Mouse (Mus musculus): Measurements from ENCODE around the gene Ndufs7. TPM values are rescaled to one million over a fixed set of nuclear protein-coding genes. Genes with fewer than 3 reads are reported as not detected.

The Ndufs7 gene
- total and polyA plus RNA-seq, 3 experiments, result 154 to 282 (median 222) TPM

GRCm38 (mm10) chr10:80226071-80226415, 22.9 kb upstream of the Ndufs7 start:
- dilution Hi-C loops (cut with MboI; ENCODE audit: extremely low pct_ligation_motif_present, extremely low pct_unique_long_range_greater_than_20kb, low sequenced_read_pairs) (no loop called here), in situ Hi-C loops (cut with MboI; ENCODE audit: low pct_ligation_motif_present, low pct_unique_long_range_greater_than_20kb, low sequenced_read_pairs) (no loop called here)
- Histone ChIP-seq H3K36me3 (replicated peaks in 1 of 2; ENCODE audit: control insufficient read depth in 1 of 2, insufficient read depth in 1 of 2, low read length in 1 of 2) (peaks cover 12 to 33% of the 10 kb centered on the region in 2 experiments), H3K4me1 (ENCODE audit: control insufficient read depth in 1 of 2, insufficient read depth in 2 of 2) (peaks cover 6 to 18% of the 10 kb centered on the region in 2 experiments), H3K4me3 (replicated peaks in 1 of 3; ENCODE audit: low read depth in 2 of 3, low read length in 2 of 3, poor library complexity in 1 of 3) (peak overlapping the region; percentile 41 to 84 (median 51)), H3K27ac (ENCODE audit: insufficient read depth, low read depth) (no peak overlapping the region), H3K9me3 (replicated peaks; ENCODE audit: low read length) (no peaks in the 10 kb centered on the region), H3K4me2 (ENCODE audit: insufficient read depth, low read depth, poor library complexity, severe bottlenecking) (peak overlapping the region; percentile 33), H3K27me3 (replicated peaks) (peaks cover 12% of the 10 kb centered on the region), H3K79me2 (replicated peaks; ENCODE audit: control insufficient read depth, extremely low read depth, insufficient read depth, poor library complexity, severe bottlenecking) (no peaks in the 10 kb centered on the region; the same call in 1 of the 2 replicates), H3K9ac (ENCODE audit: insufficient read depth, low read depth) (peak overlapping the region; percentile 44; the same call in 1 of the 2 replicates)
- DNase-seq (ENCODE audit: extremely low read depth), result no peak
- TF ChIP-seq TCF12 (IDR thresholded peaks at IDR 0.05; ENCODE audit: low read depth, low read length) (no peak; the same call in 1 of the 2 replicates), TBP (conservative IDR thresholded peaks at IDR 0.05; ENCODE audit: low read depth, low read length) (no peak), MXI1 (IDR thresholded peaks at IDR 0.05; ENCODE audit: low read depth, low read length) (no peak), MAFK (IDR thresholded peaks at IDR 0.05; ENCODE audit: insufficient replicate concordance, low read length) (no peak), BHLHE40 (IDR thresholded peaks at IDR 0.05; ENCODE audit: low read depth, low read length) (no peak), HCFC1 (IDR thresholded peaks at IDR 0.05; ENCODE audit: low read depth, low read length) (no peak), UBTF (IDR thresholded peaks at IDR 0.05; ENCODE audit: low read depth, low read length) (no peak), PAX5 (IDR thresholded peaks at IDR 0.05; ENCODE audit: low read length) (no peak), USF2 (conservative IDR thresholded peaks at IDR 0.05; ENCODE audit: low read depth, low read length) (no peak)

- in situ Hi-C loops (cut with MboI; ENCODE audit: low pct_ligation_motif_present, low pct_unique_long_range_greater_than_20kb, low sequenced_read_pairs) (no loop called here), dilution Hi-C loops (cut with MboI; ENCODE audit: extremely low pct_ligation_motif_present, extremely low pct_unique_long_range_greater_than_20kb, low sequenced_read_pairs) (no loop called here)
- peak within 1 kb of the TSS; percentile 75 for H3K9ac ChIP-seq (ENCODE audit: insufficient read depth, low read depth)
- DNase-seq (ENCODE audit: extremely low read depth), result peak; percentile 98
- H3K4me3 ChIP-seq (replicated peaks in 1 of 3; ENCODE audit: low read depth in 2 of 3, low read length in 2 of 3, poor library complexity in 1 of 3), result peak within 1 kb of the TSS; percentile 76 to 90 (median 84)
- peak within 1 kb of the TSS; percentile 82 for H3K4me2 ChIP-seq (ENCODE audit: insufficient read depth, low read depth, poor library complexity, severe bottlenecking)
- peaks cover 8% of the 10 kb centered on the region for H3K27me3 ChIP-seq (replicated peaks)
- H3K9me3 ChIP-seq (replicated peaks; ENCODE audit: low read length), result no peaks in the 10 kb centered on the region
- H3K4me1 ChIP-seq (ENCODE audit: control insufficient read depth in 1 of 2, insufficient read depth in 2 of 2), result peaks cover 6 to 18% of the 10 kb centered on the region in 2 experiments
- H3K36me3 ChIP-seq (replicated peaks in 1 of 2; ENCODE audit: control insufficient read depth in 1 of 2, insufficient read depth in 1 of 2, low read length in 1 of 2), result peaks cover 15 to 37% of the 10 kb centered on the region in 2 experiments
- H3K27ac ChIP-seq (ENCODE audit: insufficient read depth, low read depth), result no peak within 1 kb of the TSS
- TF ChIP-seq MEF2A (IDR thresholded peaks at IDR 0.05; ENCODE audit: borderline replicate concordance, low read depth, low read length), result no peak
- TF ChIP-seq PAX5 (IDR thresholded peaks at IDR 0.05; ENCODE audit: low read length), result no peak
- no peak for TF ChIP-seq MAFK (IDR thresholded peaks at IDR 0.05; ENCODE audit: insufficient replicate concordance, low read length)
- TF ChIP-seq RAD21 (IDR thresholded peaks at IDR 0.05; ENCODE audit: low read depth, low read length), result no peak
- peak in 1 of 2 experiments; percentile 29; a peak in 2 of 4 replicates for TF ChIP-seq CTCF (conservative IDR thresholded peaks at IDR 0.05 in 1 of 2, IDR thresholded peaks at IDR 0.05 in 1 of 2; ENCODE audit: low read depth in 2 of 2, low read length in 2 of 2)
- no peak for TF ChIP-seq ZKSCAN1 (IDR thresholded peaks at IDR 0.05; ENCODE audit: borderline replicate concordance, low read depth, low read length)
- no peak for TF ChIP-seq CHD1 (IDR thresholded peaks at IDR 0.05; ENCODE audit: low read depth, low read length)
- TF ChIP-seq BHLHE40 (IDR thresholded peaks at IDR 0.05; ENCODE audit: low read depth, low read length), result peak; percentile 55; the same call in 1 of the 2 replicates
- TF ChIP-seq RCOR1 (conservative IDR thresholded peaks at IDR 0.05; ENCODE audit: low read depth, low read length), result no peak
- TF ChIP-seq ZMIZ1 (IDR thresholded peaks at IDR 0.05; ENCODE audit: low read depth, low read length), result no peak
- no peak for TF ChIP-seq USF2 (conservative IDR thresholded peaks at IDR 0.05; ENCODE audit: low read depth, low read length)
- peak; percentile 51; the same call in 1 of the 2 replicates for TF ChIP-seq NRF1 (IDR thresholded peaks at IDR 0.05; ENCODE audit: low read depth, low read length)
- TF ChIP-seq JUND (conservative IDR thresholded peaks at IDR 0.05; ENCODE audit: low read depth, low read length), result no peak
- no peak for TF ChIP-seq GABPA (IDR thresholded peaks at IDR 0.05; ENCODE audit: insufficient replicate concordance, low read depth, low read length)
- TF ChIP-seq CHD2 (IDR thresholded peaks at IDR 0.05; ENCODE audit: low read length), result no peak
- peak; percentile 28; the same call in 1 of the 2 replicates for TF ChIP-seq MYC (IDR thresholded peaks at IDR 0.05; ENCODE audit: low read depth, low read length)
- no peak; the same call in 1 of the 2 replicates for TF ChIP-seq ELF1 (IDR thresholded peaks at IDR 0.05; ENCODE audit: low read depth, low read length)
- peak; percentile 90 for TF ChIP-seq MXI1 (IDR thresholded peaks at IDR 0.05; ENCODE audit: low read depth, low read length)
- TF ChIP-seq TCF12 (IDR thresholded peaks at IDR 0.05; ENCODE audit: low read depth, low read length), result 0 out of 2 replicates have a peak, but pooled peaks have one; percentile 17
- TF ChIP-seq POLR2A (IDR thresholded peaks at IDR 0.05; ENCODE audit: low read depth, low read length), result peak; percentile 62
- TF ChIP-seq MAX (IDR thresholded peaks at IDR 0.05; ENCODE audit: low read length), result 0 out of 2 replicates have a peak, but pooled peaks have one; percentile 51
- TF ChIP-seq SMC3 (IDR thresholded peaks at IDR 0.05; ENCODE audit: low read depth, low read length), result no peak
- no peak for TF ChIP-seq TBP (conservative IDR thresholded peaks at IDR 0.05; ENCODE audit: low read depth, low read length)
- TF ChIP-seq E2F4 (IDR thresholded peaks at IDR 0.05; ENCODE audit: insufficient replicate concordance, low read depth, low read length), result no peak
- TF ChIP-seq IRF4 (IDR thresholded peaks at IDR 0.05; ENCODE audit: low read depth, low read length), result no peak
- TF ChIP-seq USF1 (IDR thresholded peaks at IDR 0.05; ENCODE audit: low read depth, low read length), result no peak
- no peak for TF ChIP-seq KAT2A (IDR thresholded peaks at IDR 0.05; ENCODE audit: insufficient replicate concordance, low read length)
- TF ChIP-seq UBTF (IDR thresholded peaks at IDR 0.05; ENCODE audit: low read depth, low read length), result no peak
- TF ChIP-seq HCFC1 (IDR thresholded peaks at IDR 0.05; ENCODE audit: low read depth, low read length), result no peak; the same call in 1 of the 2 replicates
- H3K79me2 ChIP-seq (replicated peaks; ENCODE audit: control insufficient read depth, extremely low read depth, insufficient read depth, poor library complexity, severe bottlenecking), result no peaks in the 10 kb centered on the region; the same call in 1 of the 2 replicates
Observed at GRCm38 (mm10) chr10:80226416-80227165, 22.3 kb upstream of the Ndufs7 start, which contains the start of gene Mum1. Gene Mum1, plus strand, starts transcription at chr10:80226434.
